ENCODE assay signal across 13 mouse cellular contexts in the genomic region with DNA sequence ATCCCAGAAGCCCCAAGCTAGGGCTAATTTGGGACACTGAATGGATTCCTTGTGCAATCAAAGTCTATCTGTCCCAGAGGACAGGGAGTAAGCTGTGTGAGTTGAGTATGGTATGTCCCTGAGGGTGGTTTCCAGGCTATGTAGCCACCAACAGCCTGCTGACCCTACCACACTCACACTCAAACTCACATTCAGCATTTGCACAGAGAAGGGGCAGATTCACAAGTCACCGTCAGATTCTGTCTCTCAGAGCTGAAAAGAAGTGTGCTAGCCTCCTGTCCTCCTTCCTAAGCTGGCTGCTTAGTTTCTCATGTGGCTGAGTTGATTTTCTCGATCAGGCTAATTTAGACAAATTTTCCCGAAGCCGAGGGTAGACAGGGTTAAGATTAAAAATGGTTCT.
"Had no signal": no experiment of that assay in that cellular context is flagged by ENCODE, and none has a peak within 500 bp of the region (broad histone marks: within the 10 kb centered on the region; RNA-seq: fewer than 3 reads in every experiment).

No protein-coding gene starts in this region.

- ATAC-seq: liver, postnatal 0 days; midbrain, embryonic 13.5 days had no signal

- H3K9ac ChIP-seq: limb, embryonic 12.5 days; liver, embryonic 13.5 days; liver, postnatal 0 days; lung, embryonic 15.5 days; midbrain, embryonic 13.5 days had no signal

- H3K4me2 ChIP-seq: limb, embryonic 12.5 days; liver, embryonic 13.5 days; lung, embryonic 15.5 days; midbrain, embryonic 13.5 days had no signal

- H3K36me3 ChIP-seq: limb, embryonic 12.5 days; liver, embryonic 13.5 days; lung, embryonic 15.5 days; midbrain, embryonic 13.5 days had no signal

- H3K4me3 ChIP-seq: limb, embryonic 12.5 days; liver, embryonic 13.5 days; lung, embryonic 15.5 days; midbrain, embryonic 13.5 days; myocyte had no signal

- H3K9me3 ChIP-seq: limb, embryonic 12.5 days; liver, embryonic 13.5 days; lung, embryonic 15.5 days; midbrain, embryonic 13.5 days had no signal

- H3K4me1 ChIP-seq: liver, embryonic 13.5 days had no signal

- DNase-seq: kidney, adult 9 months; kidney, postnatal 36 days; liver; liver, embryonic 13.5 days; liver, postnatal 0 days; lung, postnatal 14 days; right cerebral cortex, adult 18-20 months had no signal

- H3K27me3 ChIP-seq: lung, embryonic 15.5 days had no signal

- H3K27ac ChIP-seq: kidney, postnatal 0 days; limb, embryonic 12.5 days; liver, embryonic 13.5 days; lung, embryonic 15.5 days; midbrain, embryonic 13.5 days; stomach, postnatal 0 days had no signal
